Mouse (Mus musculus): ENCODE measurements around the gene Rbm7. TPM values are rescaled to one million over a fixed set of nuclear protein-coding genes. Genes with fewer than 3 reads are reported as not detected.

The Rbm7 gene
- polyA plus RNA-seq, 1 experiment from 2014 or later, result 49.8 TPM

DNA sequence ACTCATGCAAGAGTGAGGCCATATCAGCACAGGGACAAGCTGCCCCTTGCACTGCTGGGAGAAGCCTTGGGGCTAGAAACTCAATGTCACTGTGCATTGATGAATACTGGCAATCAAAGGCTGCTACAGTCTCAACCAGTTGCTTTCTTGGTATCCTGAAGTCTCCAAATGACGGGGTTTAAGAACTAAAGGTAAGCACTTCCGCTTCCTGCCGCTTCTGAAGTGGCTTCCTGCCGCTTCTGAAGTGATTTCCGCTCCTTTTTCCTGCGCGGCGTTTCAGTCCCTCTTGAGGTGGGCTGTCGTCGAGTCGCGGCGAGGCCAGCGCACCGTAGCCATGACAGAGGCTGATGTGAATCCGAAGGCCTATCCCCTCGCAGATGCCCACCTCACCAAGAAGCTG is 45.0 kb downstream of the Rbm7 start:
- WGBS (ENCODE audit: insufficient replicate concordance), result 79% methylated on average over 17 of the region's 17 CpGs
- no peaks in the 10 kb centered on the region for H3K4me1 ChIP-seq (ENCODE audit: control insufficient read depth, low read depth, low read length)
- H3K4me2 ChIP-seq (ENCODE audit: low read depth, low read length), result no peak overlapping the region
- H3K9ac ChIP-seq (ENCODE audit: low read depth, low read length), result no peak overlapping the region
- H3K27ac ChIP-seq (ENCODE audit: low read length), result no peak overlapping the region
- H3K9me3 ChIP-seq (replicated peaks; ENCODE audit: control insufficient read depth, low read length), result no peaks in the 10 kb centered on the region
- no peak overlapping the region for H3K4me3 ChIP-seq (ENCODE audit: low read depth, low read length)
- no peak for ATAC-seq (ENCODE audit: low read depth)
- no peaks in the 10 kb centered on the region for H3K36me3 ChIP-seq (ENCODE audit: control insufficient read depth, insufficient read depth)
- no peaks in the 10 kb centered on the region for H3K27me3 ChIP-seq (ENCODE audit: control insufficient read depth, insufficient read depth, low read depth, low read length)

DNA sequence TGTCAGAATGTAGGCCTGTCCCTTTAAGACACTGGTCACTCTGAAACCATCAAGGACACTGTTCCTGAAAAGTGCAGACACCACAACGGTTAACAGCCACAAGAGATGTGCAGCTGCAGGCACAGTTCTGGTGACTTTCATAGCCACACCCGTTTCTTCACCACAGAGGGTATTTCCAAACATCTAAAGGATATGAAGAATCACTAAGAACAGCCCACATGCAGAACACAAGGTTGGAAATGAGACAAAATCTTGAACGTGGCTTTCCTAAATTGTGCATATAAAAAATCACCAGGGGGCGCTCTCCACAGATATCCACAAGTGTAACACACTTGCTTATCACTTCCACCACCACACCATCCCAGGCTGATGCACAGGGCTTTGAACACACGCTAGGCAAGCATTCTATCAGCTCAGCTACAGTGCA is 47.3 kb downstream of the Rbm7 start:
- WGBS (ENCODE audit: insufficient replicate concordance), result 13% methylated on average over 5 of the region's 5 CpGs
- no peak overlapping the region for H3K9ac ChIP-seq (ENCODE audit: low read depth, low read length)
- H3K27me3 ChIP-seq (ENCODE audit: control insufficient read depth, insufficient read depth, low read depth, low read length), result no peaks in the 10 kb centered on the region
- H3K9me3 ChIP-seq (replicated peaks; ENCODE audit: control insufficient read depth, low read length), result no peaks in the 10 kb centered on the region
- no peaks in the 10 kb centered on the region for H3K36me3 ChIP-seq (ENCODE audit: control insufficient read depth, insufficient read depth)
- no peaks in the 10 kb centered on the region for H3K4me1 ChIP-seq (ENCODE audit: control insufficient read depth, low read depth, low read length)
- no peak overlapping the region for H3K4me3 ChIP-seq (ENCODE audit: low read depth, low read length)
- ATAC-seq (ENCODE audit: low read depth), result 0 out of 2 replicates have a peak, but pooled peaks have one; percentile 35
- no peak overlapping the region for H3K4me2 ChIP-seq (ENCODE audit: low read depth, low read length)
- H3K27ac ChIP-seq (ENCODE audit: low read length), result no peak overlapping the region

DNA sequence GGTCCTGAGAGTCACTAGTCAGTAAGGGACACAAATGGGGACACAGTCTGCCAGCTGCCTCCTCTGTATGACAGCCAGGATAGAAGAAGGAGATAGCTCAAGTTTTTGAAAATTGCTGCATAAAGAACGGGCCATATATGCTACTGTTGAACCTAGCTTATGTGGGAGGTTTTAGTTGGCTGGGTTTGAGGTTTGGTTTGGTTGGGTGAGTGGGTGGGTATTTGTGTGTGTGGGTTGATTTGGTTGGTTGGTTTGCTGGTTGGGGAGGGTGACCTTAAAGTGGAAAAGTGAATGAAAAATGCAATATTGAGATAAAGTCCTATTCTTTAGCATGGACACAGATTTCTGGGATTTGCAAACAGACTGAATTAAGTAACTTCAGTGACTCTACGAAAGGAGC is 50.3 kb downstream of the Rbm7 start:
- Histone ChIP-seq H3K9me3 (replicated peaks; ENCODE audit: control insufficient read depth, low read length) (no peaks in the 10 kb centered on the region), H3K4me2 (ENCODE audit: low read depth, low read length) (no peak overlapping the region), H3K9ac (ENCODE audit: low read depth, low read length) (no peak overlapping the region), H3K27me3 (ENCODE audit: control insufficient read depth, insufficient read depth, low read depth, low read length) (no peaks in the 10 kb centered on the region), H3K27ac (ENCODE audit: low read length) (no peak overlapping the region), H3K4me1 (ENCODE audit: control insufficient read depth, low read depth, low read length) (no peaks in the 10 kb centered on the region), H3K36me3 (ENCODE audit: control insufficient read depth, insufficient read depth) (no peaks in the 10 kb centered on the region), H3K4me3 (ENCODE audit: low read depth, low read length) (no peak overlapping the region)
- no peak for ATAC-seq (ENCODE audit: low read depth)
- WGBS (ENCODE audit: insufficient replicate concordance), result 52% methylated on average over 2 of the region's 2 CpGs

DNA sequence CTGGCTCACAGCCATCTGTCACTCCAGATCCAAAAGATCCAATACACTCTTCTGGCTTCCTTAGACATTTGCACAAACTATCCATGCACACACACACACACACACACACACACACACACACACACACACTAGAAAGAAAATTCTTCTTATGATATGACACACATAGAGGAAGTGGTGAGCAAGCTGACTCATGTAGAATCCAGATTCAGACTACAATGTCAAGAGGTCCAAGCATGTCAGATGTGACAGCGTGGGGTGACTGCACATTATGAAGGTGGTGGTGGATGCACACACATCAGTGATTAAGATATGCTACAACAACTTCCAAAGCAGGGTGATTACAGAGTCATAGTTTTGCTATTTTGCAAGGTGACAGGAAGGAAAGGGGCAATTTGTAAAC is 51.2 kb downstream of the Rbm7 start:
- Histone ChIP-seq H3K4me3 (ENCODE audit: low read depth, low read length) (no peak overlapping the region), H3K4me2 (ENCODE audit: low read depth, low read length) (no peak overlapping the region), H3K9me3 (replicated peaks; ENCODE audit: control insufficient read depth, low read length) (no peaks in the 10 kb centered on the region), H3K9ac (ENCODE audit: low read depth, low read length) (no peak overlapping the region), H3K27me3 (ENCODE audit: control insufficient read depth, insufficient read depth, low read depth, low read length) (no peaks in the 10 kb centered on the region), H3K27ac (ENCODE audit: low read length) (no peak overlapping the region), H3K4me1 (ENCODE audit: control insufficient read depth, low read depth, low read length) (no peaks in the 10 kb centered on the region), H3K36me3 (ENCODE audit: control insufficient read depth, insufficient read depth) (no peaks in the 10 kb centered on the region)
- no peak for ATAC-seq (ENCODE audit: low read depth)
- 27% methylated on average over 1 of the region's 1 CpGs for WGBS (ENCODE audit: insufficient replicate concordance)

Small RNA genes lying within 50 kb of the gene (microRNA-seq; reads per million reads assigned to microRNA genes)
- not detected for gene Gm23653

Other genes starting within 250 kb of the Rbm7 start
- gene Nxpe2, start 141.8 kb downstream of the Rbm7 start, polyA plus RNA-seq (2015; fragmentation: Nextera tagmentation; extraction: Ambion mirVana), result 120 and 126 TPM in 2 replicates
- 76.8 and 85.6 TPM in 2 replicates for gene Rexo2, start 14.7 kb downstream of the Rbm7 start, polyA plus RNA-seq (2015; fragmentation: Nextera tagmentation; extraction: Ambion mirVana)
- gene Gm5617, start 143 bp upstream of the Rbm7 start, polyA plus RNA-seq (2015; fragmentation: Nextera tagmentation; extraction: Ambion mirVana), result 17.3 and 19.0 TPM in 2 replicates
- gene Nnmt, start 109.9 kb upstream of the Rbm7 start, polyA plus RNA-seq (2015; fragmentation: Nextera tagmentation; extraction: Ambion mirVana), result 0.37 and 0.44 TPM in 2 replicates